Mouse (Mus musculus): Measurements from ENCODE around the gene Aip.
A peak's percentile ranks its signal among the peaks of the same experiment; 100 is the strongest.

Aip gene

GRCm38 (mm10) chr19:4113186-4113805 lies 12.4 kb downstream of the Aip start:
- DNase-seq (ENCODE audit: low read depth) = peak; percentile 99

DNA sequence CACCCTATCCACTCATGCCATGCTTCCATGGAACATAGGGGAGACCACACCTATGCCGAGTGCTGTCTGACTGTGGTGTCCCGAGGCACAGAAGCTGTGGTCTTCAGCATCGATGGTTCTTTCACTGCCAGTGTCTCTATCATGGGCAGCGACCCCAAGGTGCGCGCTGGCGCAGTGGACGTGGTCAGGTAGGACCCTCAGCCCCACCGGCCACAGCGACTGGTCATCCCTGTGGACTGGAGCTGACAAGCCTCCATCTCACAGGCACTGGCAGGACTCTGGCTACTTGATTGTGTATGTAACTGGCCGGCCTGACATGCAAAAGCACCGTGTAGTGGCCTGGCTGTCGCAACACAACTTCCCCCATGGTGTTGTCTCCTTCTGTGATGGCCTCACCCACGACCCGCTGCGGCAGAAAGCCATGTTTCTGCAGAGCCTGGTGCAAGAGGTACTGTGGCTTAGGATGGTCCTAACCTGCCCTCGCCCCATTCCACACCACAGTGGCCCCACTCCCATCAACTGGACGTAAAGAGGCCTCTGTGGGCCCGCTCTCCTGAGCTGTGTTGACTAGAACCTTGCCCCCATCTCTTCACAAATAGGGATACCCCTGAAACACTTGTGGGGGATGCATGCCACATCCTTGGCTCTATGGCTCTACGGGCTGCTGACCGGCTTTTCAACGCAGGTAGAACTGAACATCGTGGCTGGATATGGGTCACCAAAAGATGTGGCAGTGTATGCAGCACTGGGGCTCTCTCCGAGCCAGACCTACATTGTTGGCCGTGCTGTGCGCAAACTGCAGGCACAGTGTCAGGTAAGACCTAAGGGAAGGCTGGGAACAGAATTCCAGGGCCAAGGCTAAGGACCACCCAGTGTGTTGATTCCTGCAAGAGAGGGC lies 13.3 kb downstream of the Aip start:
- DNase-seq (ENCODE audit: low read depth) = peak; percentile 39

DNA sequence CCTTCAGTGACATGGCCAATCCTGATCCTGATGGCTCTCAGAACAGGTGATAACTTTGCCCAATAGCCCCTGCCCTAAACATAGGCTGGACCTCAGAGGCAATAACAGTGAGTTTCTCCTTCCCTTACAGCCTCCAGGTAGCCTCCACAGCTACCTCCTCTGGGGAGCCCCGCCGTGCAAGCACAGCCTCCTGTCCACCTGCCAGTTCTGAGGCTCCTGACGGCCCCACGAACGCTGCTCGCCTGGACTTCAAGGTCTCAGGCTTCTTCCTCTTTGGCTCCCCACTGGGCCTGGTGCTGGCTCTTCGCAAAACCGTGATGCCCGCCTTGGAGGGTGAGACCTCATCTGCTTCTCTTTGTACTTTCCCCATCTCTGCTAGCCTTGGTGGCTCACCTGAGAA lies 17.1 kb downstream of the Aip start:
- no peak for DNase-seq (ENCODE audit: low read depth)

DNA sequence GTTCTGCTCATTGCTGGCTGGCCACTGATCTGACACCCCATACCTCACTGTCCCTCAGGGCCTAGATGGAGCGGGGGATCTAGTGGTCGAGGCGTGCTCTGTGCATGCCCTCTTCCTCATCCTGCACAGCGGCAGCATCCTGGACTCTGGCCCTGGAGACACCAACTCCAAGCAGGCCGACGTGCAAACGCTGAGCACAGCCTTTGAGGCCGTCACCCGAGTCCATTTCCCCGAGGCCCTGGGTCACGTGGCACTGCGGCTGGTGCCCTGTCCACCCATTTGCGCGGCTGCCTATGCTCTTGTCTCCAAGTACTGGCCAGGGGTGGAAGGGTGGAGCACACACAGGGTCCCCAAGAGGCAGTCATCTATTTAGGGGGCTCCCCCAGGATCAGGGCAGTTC lies 19.0 kb downstream of the Aip start:
- DNase-seq (ENCODE audit: low read depth) = no peak

GRCm38 (mm10) chr19:4104675-4105194 lies 20.9 kb downstream of the Aip start:
- DNase-seq (ENCODE audit: low read depth) = no peak

GRCm38 (mm10) chr19:4103792-4104191 lies 21.9 kb downstream of the Aip start:
- DNase-seq (ENCODE audit: low read depth) = no peak

DNA sequence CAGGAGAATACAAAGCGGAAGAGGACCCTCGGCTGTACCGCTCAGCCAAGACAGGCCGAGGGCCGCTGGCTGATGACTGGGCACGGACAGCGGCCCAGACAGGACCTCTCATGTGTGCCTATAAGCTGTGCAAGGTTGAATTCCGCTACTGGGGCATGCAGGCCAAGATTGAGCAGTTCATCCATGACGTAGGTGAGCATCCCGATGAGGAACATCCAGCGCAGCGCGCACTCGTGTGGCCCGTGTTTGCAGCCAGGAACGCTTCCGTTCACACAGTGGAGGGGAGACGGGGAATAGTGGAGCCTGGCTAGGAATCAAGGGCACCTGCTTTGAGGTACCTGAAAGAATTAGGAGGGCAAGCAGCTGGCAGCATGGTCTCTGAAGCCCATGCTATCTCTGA lies 22.4 kb downstream of the Aip start:
- no peak for DNase-seq (ENCODE audit: low read depth)

GRCm38 (mm10) chr19:4102626-4103025 lies 23.0 kb downstream of the Aip start:
- DNase-seq (ENCODE audit: low read depth) = no peak

DNA sequence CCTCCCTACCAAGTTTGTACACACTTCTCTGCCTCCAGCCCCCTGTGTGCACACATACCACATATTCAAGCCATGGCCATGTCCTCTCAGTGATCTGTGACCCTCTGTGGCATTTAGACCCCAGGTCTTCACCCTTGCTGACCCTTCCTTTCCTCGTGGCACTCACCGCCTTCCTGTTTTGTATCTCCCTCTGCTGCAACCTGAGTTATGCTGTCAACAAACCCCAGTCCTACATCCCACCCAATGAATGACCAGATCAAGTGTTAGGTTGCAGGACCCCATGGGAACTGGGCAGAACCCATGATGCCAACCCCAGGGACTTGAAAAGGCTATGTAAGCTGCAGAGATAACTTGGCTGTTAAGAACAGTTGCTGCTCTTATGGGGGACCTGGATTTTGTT lies 23.6 kb downstream of the Aip start:
- DNase-seq (ENCODE audit: low read depth) = no peak

DNA sequence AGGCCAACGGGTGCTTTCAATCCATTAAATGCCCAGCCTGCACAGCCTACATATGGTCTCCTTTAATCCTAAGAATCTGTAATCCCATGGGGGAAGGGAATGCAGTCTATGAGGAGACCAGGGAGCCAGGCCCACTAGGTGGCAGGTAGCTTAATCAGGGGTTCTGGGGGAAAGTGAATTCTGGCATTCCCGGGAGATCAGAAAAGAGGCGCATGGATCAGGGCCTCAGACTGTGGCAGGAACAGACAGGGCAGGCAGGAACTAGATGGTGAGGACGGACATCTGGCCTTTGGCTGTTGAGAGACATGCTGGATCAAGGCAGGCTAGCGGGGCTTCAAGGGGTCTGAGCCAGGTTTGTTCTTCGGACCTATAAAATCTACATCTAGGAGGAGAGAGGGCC lies 24.2 kb downstream of the Aip start:
- no peak for DNase-seq (ENCODE audit: low read depth)

DNA sequence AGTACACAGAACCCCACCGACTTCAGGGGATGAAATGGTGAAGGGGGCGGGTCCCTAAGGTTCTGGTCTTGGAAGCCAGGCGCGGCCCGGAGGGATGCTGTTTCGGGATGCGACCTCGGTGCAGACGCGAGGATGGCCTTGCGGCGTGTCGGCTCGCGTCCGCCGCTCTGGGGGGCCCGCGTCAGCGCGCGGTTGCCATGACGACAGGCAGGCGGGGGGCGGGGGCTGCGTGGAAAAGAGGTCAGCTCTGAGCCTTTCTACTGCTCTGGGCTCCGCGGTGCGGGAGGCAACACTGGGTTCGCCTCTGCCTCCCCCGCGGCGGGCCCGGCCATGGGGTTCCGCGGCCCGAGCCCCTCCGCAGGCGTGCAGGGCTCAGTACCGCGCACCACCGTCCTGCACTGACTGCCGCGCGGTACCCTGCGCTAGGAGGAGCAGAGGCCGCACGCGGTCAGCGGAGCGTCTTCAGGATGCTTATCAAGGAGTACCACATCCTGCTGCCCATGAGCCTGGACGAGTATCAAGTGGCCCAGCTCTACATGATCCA lies 24.9 kb downstream of the Aip start:
- no peak for DNase-seq (ENCODE audit: low read depth)

DNA sequence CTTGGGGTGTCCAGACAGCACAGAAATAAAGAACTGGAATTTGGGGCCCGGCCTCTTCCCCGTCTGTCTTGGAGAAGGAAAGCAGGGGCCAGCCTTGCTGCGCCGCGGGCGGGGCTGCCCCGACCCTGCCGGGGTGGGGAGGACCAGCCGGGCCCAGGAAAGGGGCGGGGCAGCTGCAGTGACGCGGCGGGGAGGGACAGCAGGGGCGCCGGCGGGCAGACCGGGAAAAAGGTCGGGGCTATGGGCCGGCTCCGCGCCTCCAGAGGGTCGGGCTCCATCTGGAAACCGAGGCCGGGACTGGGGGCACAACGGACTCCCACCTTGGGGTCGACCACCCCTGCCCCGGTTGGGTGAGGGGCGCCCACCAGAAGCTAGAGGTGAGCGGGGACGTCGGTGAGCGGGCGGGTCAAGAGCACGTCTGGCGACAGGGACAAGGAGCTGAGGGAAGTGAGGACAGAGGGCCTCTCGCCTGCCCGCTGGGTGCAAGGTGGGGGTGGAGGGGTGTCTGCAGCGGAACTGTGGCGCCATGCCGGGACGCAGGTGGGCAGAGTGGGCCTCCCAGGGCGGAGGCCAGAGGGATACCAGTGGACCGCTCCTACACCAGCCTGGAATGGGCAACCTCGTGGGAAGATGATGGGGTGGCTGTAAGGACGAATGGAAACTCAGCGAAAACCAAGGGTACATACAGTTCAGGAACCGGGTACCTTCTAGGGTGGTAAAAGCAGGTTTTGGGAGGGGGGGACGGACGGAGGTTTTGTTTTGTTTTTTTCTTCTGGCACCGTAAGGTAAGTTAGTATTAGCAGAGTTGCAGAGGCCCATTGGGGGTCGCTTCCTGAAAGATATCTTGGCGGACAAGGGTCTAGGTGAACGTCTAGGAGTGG lies 25.6 kb downstream of the Aip start, which contains the start of gene Pitpnm1:
TSS of gene Pitpnm1 (plus strand) at position 162 of the 881 bp plus-strand sequence.
- peak; percentile 42 for DNase-seq (ENCODE audit: low read depth)

- peak; percentile 96 for DNase-seq (ENCODE audit: low read depth)
Observed at GRCm38 (mm10) chr19:4099056-4099455, 26.6 kb downstream of the Aip start.

DNA sequence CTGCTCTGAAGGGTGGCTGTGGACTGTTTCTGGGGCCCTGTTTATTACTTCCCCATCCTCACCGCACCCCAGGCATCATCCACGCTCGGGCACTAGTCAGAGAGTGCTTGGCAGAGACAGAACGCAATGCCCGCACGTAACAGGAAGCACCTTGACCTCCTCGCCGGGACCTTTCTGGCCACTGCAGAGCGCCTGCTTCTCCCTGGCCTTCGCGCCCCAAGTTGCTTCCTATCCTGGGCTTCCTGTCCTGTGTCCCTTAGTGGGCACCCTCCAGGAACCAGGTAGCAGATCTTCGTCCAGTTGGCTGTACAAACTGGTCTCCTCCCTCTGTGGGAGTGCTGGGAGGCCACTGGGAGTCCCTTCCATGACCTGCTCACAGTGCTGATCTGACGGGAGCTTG lies 27.2 kb downstream of the Aip start:
- DNase-seq (ENCODE audit: low read depth) = peak; percentile 72

GRCm38 (mm10) chr19:4097441-4097825 lies 28.2 kb downstream of the Aip start:
- DNase-seq (ENCODE audit: low read depth) = peak; percentile 96

DNA sequence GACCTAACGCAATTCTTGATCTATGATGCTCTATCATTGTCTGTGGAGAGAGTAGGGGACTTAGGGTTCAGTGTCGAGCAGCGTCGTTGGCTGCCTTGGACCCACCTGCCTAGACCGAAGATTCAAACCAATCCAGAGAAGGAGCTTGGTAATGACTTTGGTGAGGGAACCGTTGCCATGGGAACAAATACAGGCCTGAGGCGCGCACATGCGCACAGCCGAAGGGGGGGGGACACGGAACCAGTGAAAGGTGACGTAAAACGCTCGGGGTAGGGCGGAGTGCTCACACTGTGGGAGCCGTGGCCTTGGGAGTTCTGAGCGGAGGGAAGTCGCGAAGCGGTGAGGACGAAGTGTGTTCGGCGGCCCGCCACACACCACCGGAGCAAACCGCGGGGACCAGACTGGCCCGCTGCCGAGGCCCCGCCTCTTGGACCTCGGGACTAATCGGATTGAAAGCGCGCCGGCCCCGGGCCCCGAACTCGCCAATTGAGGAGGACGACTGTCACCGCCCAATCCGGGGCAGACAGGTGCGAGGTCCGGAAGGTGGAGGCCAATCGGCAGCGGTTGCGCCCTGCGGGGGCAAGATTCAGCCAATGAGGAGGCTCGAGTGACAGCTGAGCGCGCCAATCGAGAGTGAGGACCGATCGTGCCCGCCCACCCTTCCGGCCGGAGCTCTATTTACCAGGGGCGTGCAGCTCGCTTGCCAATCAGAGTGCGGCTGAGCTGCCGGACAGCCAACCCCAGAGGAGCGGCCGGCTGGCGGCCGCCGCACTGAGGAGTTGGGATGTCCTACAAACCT lies 28.8 kb downstream of the Aip start, which contains the start of gene Cdk2ap2:
TSS of gene Cdk2ap2 (plus strand) at position 541 of the 799 bp plus-strand sequence.
- peak; percentile 99 for DNase-seq (ENCODE audit: low read depth)

DNA sequence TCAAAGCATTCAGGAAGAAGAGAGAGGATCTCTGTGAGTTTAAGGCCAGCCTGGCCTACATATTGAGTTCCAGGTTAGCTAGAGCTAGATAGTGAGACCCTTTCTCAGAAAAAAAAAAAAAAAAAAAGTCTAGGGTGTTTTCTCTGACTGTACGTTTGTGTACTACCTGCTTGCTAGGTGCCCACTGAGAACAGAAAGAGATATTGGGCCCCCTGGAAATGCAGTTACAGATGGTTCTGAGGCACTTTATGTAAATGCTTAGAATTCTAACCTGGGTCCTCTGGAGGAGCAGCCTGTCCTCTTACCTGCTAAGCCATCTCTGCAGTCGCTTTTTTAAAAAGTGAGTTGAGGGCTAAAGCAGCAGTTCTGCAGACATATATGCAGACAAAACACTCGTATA lies 29.9 kb downstream of the Aip start:
- no peak for DNase-seq (ENCODE audit: low read depth)

GRCm38 (mm10) chr19:4094774-4095303 lies 30.8 kb downstream of the Aip start:
- no peak for DNase-seq (ENCODE audit: low read depth)

DNA sequence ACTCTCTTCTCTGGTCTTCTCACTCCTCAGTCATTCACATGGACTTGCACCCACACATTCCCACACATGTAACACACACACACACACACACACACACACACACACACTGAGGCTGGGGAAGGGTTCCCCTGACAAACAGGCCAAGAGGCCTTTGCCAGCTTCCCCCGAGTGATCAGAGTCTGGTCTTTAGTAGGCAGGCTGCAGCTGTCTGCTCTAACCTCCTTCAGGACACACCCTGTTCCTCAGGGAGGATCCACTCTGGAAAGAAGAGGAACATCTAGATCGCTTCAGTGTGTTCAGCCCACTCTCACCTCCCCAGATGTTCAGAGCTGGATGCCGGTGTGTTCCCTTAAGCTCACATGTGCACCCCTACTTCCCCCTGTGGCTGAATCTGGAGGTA lies 31.3 kb downstream of the Aip start:
- no peak for DNase-seq (ENCODE audit: low read depth)

DNA sequence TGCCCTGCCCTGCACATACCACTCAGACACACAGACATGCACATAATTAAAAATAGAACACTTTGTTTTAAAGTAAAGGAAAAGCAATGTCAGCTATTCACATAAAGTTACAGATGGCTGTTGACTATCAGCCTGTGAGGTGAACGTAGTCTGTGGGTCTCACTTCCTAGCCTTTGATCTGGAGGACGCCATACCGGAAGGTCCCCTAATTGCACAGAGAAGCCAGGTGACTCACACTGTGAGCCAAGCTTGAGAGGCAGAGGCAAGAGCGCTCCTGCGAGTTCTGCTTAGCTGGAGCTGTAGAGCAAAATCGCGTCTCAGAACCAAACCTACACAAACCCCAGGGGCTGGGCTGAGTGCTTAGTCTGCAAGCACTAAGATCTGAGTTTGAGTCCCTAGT lies 31.9 kb downstream of the Aip start:
- DNase-seq (ENCODE audit: low read depth) = peak; percentile 41

- DNase-seq (ENCODE audit: low read depth) = peak; percentile 48
Observed at GRCm38 (mm10) chr19:4092750-4093149, 32.9 kb downstream of the Aip start.
